ENCODE assay signal across 18 mouse cellular contexts in genomic region chr16:69796299-69796698, GRCm38 (mm10).
DNase-seq lines count a peak whose midpoint lies in the region; ATAC-seq lines count a peak whose summit lies in the region.
"Had no signal": no experiment of that assay in that cellular context is flagged by ENCODE, and none has a peak within 500 bp of the region (broad histone marks: within the 10 kb centered on the region; RNA-seq: fewer than 3 reads in every experiment).

No protein-coding gene starts in this region.

- H3K36me3 ChIP-seq in forebrain, embryonic 10.5 days (replicated peaks): no peaks in the 10 kb centered on the region
- H3K36me3 ChIP-seq in midbrain, embryonic 15.5 days (replicated peaks): no peaks in the 10 kb centered on the region
- H3K36me3 ChIP-seq: heart, embryonic 15.5 days; midbrain, embryonic 12.5 days had no signal

- DNase-seq in kidney, adult 9 months: peak; percentile 0
- DNase-seq in kidney, adult 18-20 months: no peak
- peak; percentile 11 for DNase-seq in A20 (ENCODE audit: low read depth, low spot score)
- DNase-seq in embryo, embryonic 10 days (ENCODE audit: low spot score): peak; percentile 48
- peak; percentile 13 for DNase-seq in kidney, postnatal 14 days
- DNase-seq in forebrain, embryonic 10.5 days (ENCODE audit: extremely low spot score, low spot score): no peak
- DNase-seq in lung, postnatal 14 days: no peak
- DNase-seq: adrenal gland, postnatal 14 days; cerebellum, postnatal 14 days; thymus, postnatal 14 days had no signal

- no peak overlapping the region for H3K4me3 ChIP-seq in forebrain, embryonic 10.5 days
- no peak overlapping the region for H3K4me3 ChIP-seq in midbrain, embryonic 15.5 days
- H3K4me3 ChIP-seq: forebrain, embryonic 13.5 days; heart, embryonic 15.5 days; midbrain, embryonic 12.5 days had no signal

- no peak overlapping the region for H3K9ac ChIP-seq in midbrain, embryonic 15.5 days
- H3K9ac ChIP-seq: forebrain, embryonic 13.5 days; heart, embryonic 15.5 days; liver, embryonic 14.5 days; midbrain, embryonic 12.5 days had no signal

- H3K27me3 ChIP-seq in forebrain, embryonic 10.5 days (ENCODE audit: poor library complexity, severe bottlenecking): no peaks in the 10 kb centered on the region
- H3K27me3 ChIP-seq in midbrain, embryonic 15.5 days (replicated peaks): no peaks in the 10 kb centered on the region
- H3K27me3 ChIP-seq: forebrain, embryonic 13.5 days; heart, embryonic 15.5 days; midbrain, embryonic 12.5 days had no signal

- H3K4me1 ChIP-seq in forebrain, embryonic 10.5 days: no peaks in the 10 kb centered on the region
- no peaks in the 10 kb centered on the region for H3K4me1 ChIP-seq in midbrain, embryonic 15.5 days
- H3K4me1 ChIP-seq: forebrain, embryonic 13.5 days; heart, embryonic 15.5 days; midbrain, embryonic 12.5 days had no signal

- no peak overlapping the region for H3K4me2 ChIP-seq in midbrain, embryonic 15.5 days
- H3K4me2 ChIP-seq: forebrain, embryonic 13.5 days; heart, embryonic 15.5 days; midbrain, embryonic 12.5 days had no signal

- H3K27ac ChIP-seq in forebrain, embryonic 10.5 days: no peak overlapping the region
- H3K27ac ChIP-seq in midbrain, embryonic 15.5 days: no peak overlapping the region
- H3K27ac ChIP-seq: forebrain, embryonic 13.5 days; heart, embryonic 15.5 days; liver, embryonic 14.5 days; midbrain, embryonic 12.5 days; stomach, postnatal 0 days had no signal

- no peaks in the 10 kb centered on the region for H3K9me3 ChIP-seq in forebrain, embryonic 10.5 days
- H3K9me3 ChIP-seq in midbrain, embryonic 15.5 days: no peaks in the 10 kb centered on the region
- H3K9me3 ChIP-seq: forebrain, embryonic 13.5 days; heart, embryonic 15.5 days; midbrain, embryonic 12.5 days had no signal

- no peak for ATAC-seq in midbrain, embryonic 15.5 days (replicated peaks)
- ATAC-seq: CD4-positive, CD25-positive, alpha-beta regulatory T cell, adult 4 months; forebrain, embryonic 13.5 days; hindbrain, embryonic 16.5 days had no signal

- 80% methylated on average over 5 of the region's 5 CpGs for WGBS in forebrain, embryonic 10.5 days
- WGBS in midbrain, embryonic 15.5 days: 81% methylated on average over 5 of the region's 5 CpGs

Comparison
In these comparisons a context has a peak if more than half of its experiments do, and no peak if none do; other contexts are left out.
1. DNase-seq: peak in kidney, adult 9 months (single experiment), A20 (single experiment), embryo, embryonic 10 days (single experiment) and kidney, postnatal 14 days (single experiment); none in kidney, adult 18-20 months (single experiment), forebrain, embryonic 10.5 days (single experiment) and lung, postnatal 14 days (single experiment).